Mouse (Mus musculus): ENCODE measurements around the gene Cfap300.

DNA sequence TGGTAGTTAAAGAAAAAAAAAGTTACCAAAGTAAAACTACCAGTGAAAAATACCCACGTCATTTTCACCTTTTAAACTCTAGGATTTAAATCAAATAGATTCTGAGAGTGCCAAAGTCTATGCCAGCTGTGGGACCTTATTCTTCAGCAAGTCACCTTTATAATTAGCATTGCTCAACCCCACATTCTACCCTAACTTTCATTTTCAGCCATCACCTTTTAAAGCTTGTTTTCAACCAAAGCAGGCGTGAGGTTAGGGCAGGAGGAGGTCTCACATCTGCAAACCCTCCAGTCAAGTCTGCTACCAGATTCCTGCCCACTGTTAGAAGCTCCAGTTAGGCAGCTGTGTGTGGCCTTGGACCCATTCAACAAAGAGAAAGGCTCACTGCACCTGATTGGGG is 70.6 kb downstream of the Cfap300 start:
- TF ChIP-seq CTCF (conservative IDR thresholded peaks at IDR 0.05; ENCODE audit: insufficient read depth, insufficient read length, low read depth, low read length) (no peak), POLR2A (IDR thresholded peaks at IDR 0.05; ENCODE audit: low read depth, low read length) (no peak)

All from kidney, adult 2 months (tissue).